Mouse (Mus musculus) embryonic fibroblast, embryonic 13.5 days (primary cell): ENCODE data around the gene Shld1.

ENCODE experiments used
- CTCF ChIP-seq: IDR thresholded peaks from 2 replicates; pipeline ENCODE4 v1.5.1; 2011; ENCODE audit warnings: mild to moderate bottlenecking, control low read depth, low read length, moderate library complexity, borderline replicate concordance; ENCODE audit not compliant: insufficient read depth
- POLR2A ChIP-seq: IDR thresholded peaks from 2 replicates; pipeline ENCODE4 v1.6.1; 2011; ENCODE audit warnings: low read depth, mild to moderate bottlenecking, control low read depth, low read length, moderate library complexity

GRCm38 (mm10) chr2:132691731-132692130 lies 5.0 kb downstream of the Shld1 start:
- no peak for TF ChIP-seq CTCF
- TF ChIP-seq POLR2A: no peak
